10 mouse cellular contexts compared by ENCODE assay signal in the genomic region with DNA sequence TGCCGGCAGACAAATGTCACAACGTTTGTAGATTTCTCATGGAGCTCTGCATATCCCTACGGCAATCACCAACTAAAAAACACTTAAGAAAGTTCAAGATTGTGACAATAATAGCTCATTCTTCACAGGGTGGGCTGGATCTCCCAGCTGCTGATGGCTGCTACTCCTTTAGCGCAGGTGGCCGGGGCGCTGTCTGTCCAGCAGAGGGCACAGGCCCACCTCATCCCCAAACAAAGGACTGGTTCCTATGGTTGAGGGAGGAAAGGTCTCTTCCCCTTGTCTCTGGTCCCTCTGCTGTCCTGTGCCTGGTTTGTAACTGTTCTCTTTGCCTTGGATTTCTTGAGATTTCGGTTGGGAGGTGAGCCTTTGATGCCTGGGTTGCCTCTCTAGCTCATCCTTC. TPM values are rescaled to one million over a fixed set of nuclear protein-coding genes. Genes with fewer than 3 reads are reported as not detected.
DNase-seq lines count a peak whose midpoint lies in the region; ATAC-seq and TF ChIP-seq lines count a peak whose summit lies in the region.
"Had no signal": no experiment of that assay in that cellular context is flagged by ENCODE, and none has a peak within 500 bp of the region (broad histone marks: within the 10 kb centered on the region; RNA-seq: fewer than 3 reads in every experiment).

No protein-coding gene starts in this region.

- no peak for ATAC-seq in intestine, postnatal 0 days
- no peak for ATAC-seq in intestine, embryonic 16.5 days
- ATAC-seq in midbrain, embryonic 14.5 days (ENCODE audit: low FRiP score, low TSS enrichment): no peak
- ATAC-seq in midbrain, embryonic 13.5 days: no peak

- DNase-seq in adrenal gland, postnatal 25 days: peak; percentile 7
- no peak for DNase-seq in adrenal gland, postnatal 4 days (ENCODE audit: low spot score in 2 of 2)
- peak; percentile 29 for DNase-seq in midbrain, embryonic 14.5 days
- peak; percentile 28 for DNase-seq in lung, postnatal 36 days
- no peak for DNase-seq in frontal cortex, postnatal 10 days (ENCODE audit: low spot score in 2 of 2)

- no peak overlapping the region for H3K4me3 ChIP-seq in intestine, postnatal 0 days (ENCODE audit: low read depth, low read length)
- H3K4me3 ChIP-seq in intestine, embryonic 16.5 days (ENCODE audit: low read length): no peak overlapping the region
- H3K4me3 ChIP-seq in midbrain, embryonic 14.5 days (replicated peaks; ENCODE audit: low read depth, low read length): no peak overlapping the region
- H3K4me3 ChIP-seq in midbrain, embryonic 13.5 days (replicated peaks): no peak overlapping the region
- H3K4me3 ChIP-seq: heart, embryonic 13.5 days; limb, embryonic 13.5 days had no signal

- no peaks in the 10 kb centered on the region for H3K36me3 ChIP-seq in intestine, postnatal 0 days (ENCODE audit: control insufficient read depth, insufficient read depth)
- H3K36me3 ChIP-seq in intestine, embryonic 16.5 days (ENCODE audit: control insufficient read depth, insufficient read depth, low read length): no peaks in the 10 kb centered on the region
- no peaks in the 10 kb centered on the region for H3K36me3 ChIP-seq in midbrain, embryonic 14.5 days (ENCODE audit: control insufficient read depth, insufficient read depth, low read length)
- H3K36me3 ChIP-seq in midbrain, embryonic 13.5 days: no peaks in the 10 kb centered on the region
- H3K36me3 ChIP-seq: heart, embryonic 13.5 days; limb, embryonic 13.5 days had no signal

- H3K9me3 ChIP-seq in intestine, postnatal 0 days (ENCODE audit: control insufficient read depth): no peaks in the 10 kb centered on the region
- H3K9me3 ChIP-seq in intestine, embryonic 16.5 days (ENCODE audit: control insufficient read depth, low read length): no peaks in the 10 kb centered on the region
- no peaks in the 10 kb centered on the region for H3K9me3 ChIP-seq in midbrain, embryonic 14.5 days (ENCODE audit: control insufficient read depth, low read length)
- H3K9me3 ChIP-seq in midbrain, embryonic 13.5 days: no peaks in the 10 kb centered on the region
- H3K9me3 ChIP-seq: heart, embryonic 13.5 days; limb, embryonic 13.5 days had no signal

- no peaks in the 10 kb centered on the region for H3K27me3 ChIP-seq in intestine, postnatal 0 days (replicated peaks; ENCODE audit: control insufficient read depth, insufficient read depth, low read length)
- no peaks in the 10 kb centered on the region for H3K27me3 ChIP-seq in intestine, embryonic 16.5 days (replicated peaks; ENCODE audit: control insufficient read depth, insufficient read depth, low read length)
- no peaks in the 10 kb centered on the region for H3K27me3 ChIP-seq in midbrain, embryonic 14.5 days (ENCODE audit: control insufficient read depth, insufficient read depth, low read length)
- H3K27me3 ChIP-seq in midbrain, embryonic 13.5 days: no peaks in the 10 kb centered on the region
- H3K27me3 ChIP-seq: heart, embryonic 13.5 days had no signal

- H3K9ac ChIP-seq in intestine, postnatal 0 days (ENCODE audit: low read depth, low read length): no peak overlapping the region
- H3K9ac ChIP-seq in intestine, embryonic 16.5 days (ENCODE audit: low read depth, low read length): no peak overlapping the region
- no peak overlapping the region for H3K9ac ChIP-seq in midbrain, embryonic 14.5 days (replicated peaks; ENCODE audit: low read length)
- no peak overlapping the region for H3K9ac ChIP-seq in midbrain, embryonic 13.5 days (replicated peaks)
- H3K9ac ChIP-seq: heart, embryonic 13.5 days; limb, embryonic 13.5 days had no signal

- peak; percentile 58 for TF ChIP-seq CTCF in intestine, postnatal 0 days (IDR thresholded peaks at IDR 0.05; ENCODE audit: low read depth)

- 48% methylated on average over 7 of the region's 7 CpGs for WGBS in intestine, postnatal 0 days
- 56% methylated on average over 7 of the region's 7 CpGs for WGBS in intestine, embryonic 16.5 days
- WGBS in midbrain, embryonic 14.5 days: 38% methylated on average over 7 of the region's 7 CpGs
- WGBS in midbrain, embryonic 13.5 days: 40% methylated on average over 7 of the region's 7 CpGs

- no peaks in the 10 kb centered on the region for H3K4me1 ChIP-seq in intestine, postnatal 0 days (replicated peaks; ENCODE audit: control insufficient read depth, insufficient read depth, low read length)
- H3K4me1 ChIP-seq in intestine, embryonic 16.5 days (ENCODE audit: control insufficient read depth, insufficient read depth, low read length): no peaks in the 10 kb centered on the region
- 0 out of 2 replicates have a peak, but pooled peaks cover 15% of the 10 kb centered on the region for H3K4me1 ChIP-seq in midbrain, embryonic 14.5 days (ENCODE audit: control insufficient read depth, insufficient read depth, low read length)
- peaks cover 5% of the 10 kb centered on the region; the same call in 1 of the 2 replicates for H3K4me1 ChIP-seq in midbrain, embryonic 13.5 days (replicated peaks)
- H3K4me1 ChIP-seq: limb, embryonic 13.5 days had no signal

- H3K27ac ChIP-seq in intestine, postnatal 0 days (ENCODE audit: low read depth, low read length): no peak overlapping the region
- no peak overlapping the region for H3K27ac ChIP-seq in intestine, embryonic 16.5 days (ENCODE audit: low read length)
- H3K27ac ChIP-seq in midbrain, embryonic 14.5 days (replicated peaks; ENCODE audit: low read depth, low read length): no peak overlapping the region
- no peak overlapping the region for H3K27ac ChIP-seq in midbrain, embryonic 13.5 days
- H3K27ac ChIP-seq: heart, embryonic 13.5 days; limb, embryonic 13.5 days had no signal

- H3K4me2 ChIP-seq in intestine, postnatal 0 days (replicated peaks; ENCODE audit: low read depth): no peak overlapping the region
- H3K4me2 ChIP-seq in intestine, embryonic 16.5 days (ENCODE audit: low read depth, low read length): no peak overlapping the region
- H3K4me2 ChIP-seq in midbrain, embryonic 14.5 days (ENCODE audit: low read length): no peak overlapping the region
- H3K4me2 ChIP-seq in midbrain, embryonic 13.5 days (replicated peaks): no peak overlapping the region
- H3K4me2 ChIP-seq: heart, embryonic 13.5 days; limb, embryonic 13.5 days had no signal

RNA-seq across cellular contexts. Expression of a gene that starts 1.5 kb away (rescaled TPM):
- total RNA-seq in adrenal gland, postnatal 25 days (2021): 0.67 TPM in 2 replicates
- total RNA-seq in adrenal gland, postnatal 4 days (2021): 1 to 10 TPM; 1.4 to 2.9 TPM
- polyA plus RNA-seq in intestine, postnatal 0 days (2015; fragmentation: Nextera tagmentation; extraction: Ambion mirVana): 1.2 and 1.4 TPM in 2 replicates
- 0.82 and 1.2 TPM in 2 replicates for polyA plus RNA-seq in intestine, embryonic 16.5 days (2015; fragmentation: Nextera tagmentation; extraction: Ambion mirVana)
- polyA plus RNA-seq in midbrain, embryonic 14.5 days (2014; fragmentation: Nextera tagmentation; extraction: Ambion mirVana): 11.5 and 12.5 TPM in 2 replicates
- polyA plus RNA-seq in midbrain, embryonic 13.5 days (2015; fragmentation: Nextera tagmentation; extraction: Ambion mirVana): 8.8 and 11.6 TPM in 2 replicates

Comparison
In these comparisons a context has a peak if more than half of its experiments do, and no peak if none do; other contexts are left out.
1. DNase-seq: peak in adrenal gland, postnatal 25 days (single experiment), midbrain, embryonic 14.5 days (single experiment) and lung, postnatal 36 days (single experiment); none in adrenal gland, postnatal 4 days (0 of 2) and frontal cortex, postnatal 10 days (0 of 2).